Mouse (Mus musculus) limb, embryonic 12.5 days (tissue): ENCODE results near the gene Nbl1. TPM values are rescaled to one million over a fixed set of nuclear protein-coding genes. Genes with fewer than 3 reads are reported as not detected.

Experiments used
- ATAC-seq: fragments of 200-750 bp; cut with Nextera tagmentation; 2 replicates; pipeline ENCODE4 v1.8.0; 2017; ENCODE audit warnings: low read depth, moderate TSS enrichment; ENCODE audit not compliant: insufficient number of reproducible peaks, insufficient read depth, low FRiP score, low TSS enrichment
- H3K27ac ChIP-seq: fragments of 300-500 bp; sonication (generic); 2 replicates; pipeline ENCODE4 v1.5.1; 2016; ENCODE audit warnings: mild to moderate bottlenecking, moderate library complexity
- H3K27me3 ChIP-seq: fragments of 300-500 bp; sonication (generic); 2 replicates; pipeline ENCODE4 v1.6.1; 2016; ENCODE audit warnings: mild to moderate bottlenecking, moderate library complexity
- H3K36me3 ChIP-seq: fragments of 300-500 bp; sonication (generic); 2 replicates; pipeline ENCODE4 v1.6.1; 2016; ENCODE audit warnings: mild to moderate bottlenecking, moderate library complexity
- H3K4me1 ChIP-seq: fragments of 300-500 bp; sonication (generic); replicated peaks from 2 replicates; pipeline ENCODE4 v1.6.1; 2016
- H3K4me2 ChIP-seq: fragments of 300-500 bp; sonication (generic); 2 replicates; pipeline ENCODE4 v1.6.1; 2016; ENCODE audit warnings: mild to moderate bottlenecking, moderate library complexity
- H3K4me3 ChIP-seq: fragments of 300-500 bp; sonication (generic); replicated peaks from 2 replicates; pipeline ENCODE4 v1.5.1; 2016; ENCODE audit warnings: mild to moderate bottlenecking
- H3K9ac ChIP-seq: fragments of 300-500 bp; sonication (generic); replicated peaks from 2 replicates; pipeline ENCODE4 v1.6.1; 2016; ENCODE audit warnings: mild to moderate bottlenecking, moderate library complexity
- H3K9me3 ChIP-seq: fragments of 300-500 bp; sonication (generic); 2 replicates; pipeline ENCODE4 v1.6.1; 2016; ENCODE audit warnings: mild to moderate bottlenecking, moderate library complexity
- WGBS: fragments of 180-500 bp; shearing (Covaris S2); methylation state at CpG from one replicate; pipeline ENCODE4 v1.1.7; 2016; 5-methylcytosine and 5-hydroxymethylcytosine counted together
- polyA plus RNA-seq: library from polyadenylated mRNA; unstranded; fragments of >200 nt; fragmentation: Nextera tagmentation; extraction: Ambion mirVana; gene quantifications from 2 replicates; pipeline ENCODE4 v1.2.1, GENCODE M21; 2016

Gene Nbl1
- polyA plus RNA-seq, 1 experiment from 2014 or later, result 141 TPM

- no peak overlapping the region for H3K4me2 ChIP-seq
- no peaks in the 10 kb centered on the region for H3K9me3 ChIP-seq
- no peak for ATAC-seq
- H3K9ac ChIP-seq, result no peak overlapping the region
- H3K36me3 ChIP-seq, result no peaks in the 10 kb centered on the region
- no peak overlapping the region for H3K27ac ChIP-seq
- WGBS, result 5% methylated on average over 7 of the region's 7 CpGs
- H3K4me3 ChIP-seq, result no peak overlapping the region
- H3K4me1 ChIP-seq, result no peaks in the 10 kb centered on the region
- peaks cover 17% of the 10 kb centered on the region for H3K27me3 ChIP-seq
Observed at GRCm38 (mm10) chr4:139059569-139059968, 33.2 kb downstream of the Nbl1 start.

- WGBS, result 84% methylated on average over 5 of the region's 5 CpGs
- H3K9ac ChIP-seq, result no peak overlapping the region
- ATAC-seq, result no peak
- H3K27me3 ChIP-seq, result peaks cover 18% of the 10 kb centered on the region; the same call in 1 of the 2 replicates
- H3K9me3 ChIP-seq, result no peaks in the 10 kb centered on the region
- no peak overlapping the region for H3K4me3 ChIP-seq
- H3K4me2 ChIP-seq, result no peak overlapping the region
- H3K36me3 ChIP-seq, result no peaks in the 10 kb centered on the region
- no peaks in the 10 kb centered on the region for H3K4me1 ChIP-seq
- H3K27ac ChIP-seq, result no peak overlapping the region
Observed at GRCm38 (mm10) chr4:139058029-139058428, 34.8 kb downstream of the Nbl1 start.

- no peak overlapping the region for H3K27ac ChIP-seq
- H3K4me1 ChIP-seq, result no peaks in the 10 kb centered on the region
- peaks cover 18% of the 10 kb centered on the region; the same call in 1 of the 2 replicates for H3K27me3 ChIP-seq
- WGBS, result 75% methylated on average over 5 of the region's 5 CpGs
- no peak overlapping the region for H3K4me2 ChIP-seq
- ATAC-seq, result no peak
- no peaks in the 10 kb centered on the region for H3K36me3 ChIP-seq
- no peak overlapping the region for H3K4me3 ChIP-seq
- H3K9ac ChIP-seq, result no peak overlapping the region
- H3K9me3 ChIP-seq, result no peaks in the 10 kb centered on the region
Observed at GRCm38 (mm10) chr4:139057291-139057690, 35.5 kb downstream of the Nbl1 start.

- no peak for ATAC-seq
- H3K4me3 ChIP-seq, result no peak overlapping the region
- no peak overlapping the region for H3K4me2 ChIP-seq
- H3K4me1 ChIP-seq, result no peaks in the 10 kb centered on the region
- peaks cover 18% of the 10 kb centered on the region; the same call in 1 of the 2 replicates for H3K27me3 ChIP-seq
- 64% methylated on average over 3 of the region's 3 CpGs for WGBS
- H3K27ac ChIP-seq, result no peak overlapping the region
- no peak overlapping the region for H3K9ac ChIP-seq
- no peaks in the 10 kb centered on the region for H3K36me3 ChIP-seq
- no peaks in the 10 kb centered on the region for H3K9me3 ChIP-seq
Observed at GRCm38 (mm10) chr4:139055744-139056143, 37.0 kb downstream of the Nbl1 start.

GRCm38 (mm10) chr4:139055336-139055735 is 37.5 kb downstream of the Nbl1 start:
- no peak overlapping the region for H3K9ac ChIP-seq

GRCm38 (mm10) chr4:139054300-139054923 is 38.4 kb downstream of the Nbl1 start:
- H3K9ac ChIP-seq, result no peak overlapping the region
- H3K9me3 ChIP-seq, result no peaks in the 10 kb centered on the region
- no peaks in the 10 kb centered on the region for H3K36me3 ChIP-seq
- no peak overlapping the region for H3K27ac ChIP-seq
- H3K4me2 ChIP-seq, result no peak overlapping the region
- 0 out of 2 replicates have a peak, but pooled peaks cover 12% of the 10 kb centered on the region for H3K27me3 ChIP-seq
- H3K4me3 ChIP-seq, result no peak overlapping the region
- H3K4me1 ChIP-seq, result no peaks in the 10 kb centered on the region
- no peak for ATAC-seq
- 42% methylated on average over 9 of the region's 9 CpGs for WGBS

More at GRCm38 (mm10) chr4:139055336-139055735, 37.5 kb downstream of the Nbl1 start:
- ATAC-seq, result no peak
- Histone ChIP-seq H3K4me1 (no peaks in the 10 kb centered on the region), H3K9me3 (no peaks in the 10 kb centered on the region), H3K4me3 (no peak overlapping the region), H3K27ac (no peak overlapping the region), H3K27me3 (peaks cover 18% of the 10 kb centered on the region; the same call in 1 of the 2 replicates), H3K4me2 (no peak overlapping the region), H3K36me3 (no peaks in the 10 kb centered on the region)
- WGBS, result 79% methylated on average over 4 of the region's 4 CpGs

- Histone ChIP-seq H3K36me3 (no peaks in the 10 kb centered on the region), H3K9me3 (no peaks in the 10 kb centered on the region), H3K27ac (no peak overlapping the region), H3K4me1 (no peaks in the 10 kb centered on the region), H3K4me2 (no peak overlapping the region), H3K27me3 (0 out of 2 replicates have a peak, but pooled peaks cover 12% of the 10 kb centered on the region), H3K9ac (no peak overlapping the region), H3K4me3 (no peak overlapping the region)
- WGBS, result 68% methylated on average over 5 of the region's 5 CpGs
- no peak for ATAC-seq
Observed at GRCm38 (mm10) chr4:139053391-139053790, 39.4 kb downstream of the Nbl1 start.

- Histone ChIP-seq H3K4me3 (no peak overlapping the region), H3K27ac (no peak overlapping the region), H3K9ac (0 out of 2 replicates have a peak overlapping the region, but pooled peaks have one; percentile 12), H3K27me3 (0 out of 2 replicates have a peak, but pooled peaks cover 12% of the 10 kb centered on the region), H3K4me2 (no peak overlapping the region), H3K9me3 (0 out of 2 replicates have a peak, but pooled peaks cover 3% of the 10 kb centered on the region), H3K4me1 (no peaks in the 10 kb centered on the region), H3K36me3 (no peaks in the 10 kb centered on the region)
- no peak for ATAC-seq
- WGBS, result 75% methylated on average over 7 of the region's 7 CpGs
Observed at GRCm38 (mm10) chr4:139052796-139053195, 40.0 kb downstream of the Nbl1 start.

GRCm38 (mm10) chr4:139048518-139048917 is 44.3 kb downstream of the Nbl1 start:
- peaks cover 10% of the 10 kb centered on the region for H3K9me3 ChIP-seq
- H3K4me2 ChIP-seq, result no peak overlapping the region
- WGBS, result 82% methylated on average over 6 of the region's 6 CpGs
- H3K9ac ChIP-seq, result no peak overlapping the region
- no peaks in the 10 kb centered on the region for H3K27me3 ChIP-seq
- H3K4me3 ChIP-seq, result no peak overlapping the region
- no peaks in the 10 kb centered on the region for H3K36me3 ChIP-seq
- no peaks in the 10 kb centered on the region for H3K4me1 ChIP-seq
- ATAC-seq, result no peak
- no peak overlapping the region for H3K27ac ChIP-seq

GRCm38 (mm10) chr4:139046354-139046753 is 46.4 kb downstream of the Nbl1 start:
- H3K4me1 ChIP-seq, result no peaks in the 10 kb centered on the region
- no peak overlapping the region for H3K27ac ChIP-seq
- no peaks in the 10 kb centered on the region for H3K27me3 ChIP-seq
- H3K4me2 ChIP-seq, result no peak overlapping the region
- H3K9me3 ChIP-seq, result peaks cover 10% of the 10 kb centered on the region
- no peak overlapping the region for H3K4me3 ChIP-seq
- no peaks in the 10 kb centered on the region for H3K36me3 ChIP-seq
- 59% methylated on average over 5 of the region's 5 CpGs for WGBS
- no peak for ATAC-seq
- no peak overlapping the region for H3K9ac ChIP-seq

GRCm38 (mm10) chr4:139044566-139044965 is 48.2 kb downstream of the Nbl1 start:
- peaks cover 10% of the 10 kb centered on the region for H3K9me3 ChIP-seq
- H3K27me3 ChIP-seq, result peaks cover 13% of the 10 kb centered on the region
- H3K4me3 ChIP-seq, result no peak overlapping the region
- H3K4me2 ChIP-seq, result no peak overlapping the region
- no peak overlapping the region for H3K27ac ChIP-seq
- WGBS, result 88% methylated on average over 5 of the region's 5 CpGs
- no peaks in the 10 kb centered on the region for H3K36me3 ChIP-seq
- H3K9ac ChIP-seq, result no peak overlapping the region
- H3K4me1 ChIP-seq, result peaks cover 8% of the 10 kb centered on the region; the same call in 1 of the 2 replicates
- no peak for ATAC-seq

GRCm38 (mm10) chr4:139043600-139043999 is 49.2 kb downstream of the Nbl1 start:
- H3K4me3 ChIP-seq, result no peak overlapping the region
- no peak overlapping the region for H3K9ac ChIP-seq
- WGBS, result 89% methylated on average over 2 of the region's 2 CpGs
- H3K4me1 ChIP-seq, result peaks cover 8% of the 10 kb centered on the region; the same call in 1 of the 2 replicates
- no peaks in the 10 kb centered on the region for H3K36me3 ChIP-seq
- H3K9me3 ChIP-seq, result peaks cover 10% of the 10 kb centered on the region
- no peak overlapping the region for H3K4me2 ChIP-seq
- no peak overlapping the region for H3K27ac ChIP-seq
- peaks cover 16% of the 10 kb centered on the region for H3K27me3 ChIP-seq
- ATAC-seq, result no peak
